Mouse (Mus musculus): ENCODE measurements around the gene Gm21830. TPM values are rescaled to one million over a fixed set of nuclear protein-coding genes. Genes with fewer than 3 reads are reported as not detected.

Gm21830 gene
- total and polyA plus RNA-seq, 3 experiments = not detected

DNA sequence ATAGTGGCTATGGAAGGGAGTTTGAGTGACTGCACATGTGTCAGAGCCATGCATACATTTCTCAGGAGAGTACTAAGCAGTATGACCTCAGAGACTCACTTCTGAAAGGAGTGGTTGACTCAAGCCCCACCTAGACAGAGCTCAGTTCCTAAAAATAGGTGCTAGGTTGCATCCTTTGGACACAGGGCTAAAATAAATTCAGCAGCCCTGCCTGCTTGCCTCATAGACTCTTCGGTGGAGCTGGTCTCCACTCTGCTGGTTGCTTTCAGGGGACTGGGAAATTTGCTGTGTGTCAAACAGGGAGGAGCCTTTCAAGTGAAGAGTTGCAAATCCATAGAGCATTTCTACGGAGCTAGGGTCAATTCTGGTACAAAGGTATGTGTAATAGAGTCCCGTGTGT, 32.3 kb downstream of the Gm21830 start, which contains the start of gene Xirp2:
TSS of gene Xirp2 (plus strand) at position 223 of the 400 bp plus-strand sequence.
- Histone ChIP-seq H3K4me3 (ENCODE audit: control insufficient read depth in 1 of 2, insufficient read depth in 1 of 2, low read depth in 2 of 2, low read length in 2 of 2) (no peak within 1 kb of the TSS), H3K4me1 (ENCODE audit: control insufficient read depth in 1 of 2, insufficient read depth in 2 of 2, low read length in 2 of 2) (no peaks in the 10 kb centered on the region)

DNA sequence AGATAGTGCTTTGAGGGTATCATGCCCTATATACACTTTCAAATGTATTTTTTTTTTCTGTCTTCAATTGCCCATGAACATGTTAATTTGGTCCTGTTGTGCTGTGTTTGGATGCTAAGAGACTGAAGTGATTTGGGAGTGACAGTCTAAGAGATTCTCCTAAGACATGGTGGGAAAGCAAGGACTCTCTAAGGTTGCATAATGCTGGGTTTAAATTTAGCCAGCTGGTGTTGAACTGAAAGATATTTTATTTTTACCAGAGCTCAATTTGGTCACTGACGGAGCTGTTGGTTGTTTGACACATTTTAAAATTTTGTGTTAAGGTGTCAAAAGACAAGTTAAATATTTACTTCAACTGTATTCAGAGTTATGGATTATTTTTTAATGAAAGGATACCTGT, 33.2 kb downstream of the Gm21830 start:
- no peak for DNase-seq (ENCODE audit: low read depth, low spot score)
- Histone ChIP-seq H3K27ac (ENCODE audit: control insufficient read depth, low read depth, low read length) (no peak overlapping the region), H3K79me2 (ENCODE audit: control insufficient read depth, insufficient read depth, low read length, poor library complexity) (no peaks in the 10 kb centered on the region), H3K4me3 (ENCODE audit: control insufficient read depth in 1 of 2, insufficient read depth in 1 of 2, low read depth in 2 of 2, low read length in 2 of 2) (no peak overlapping the region), H3K9ac (ENCODE audit: control insufficient read depth, low read depth, low read length, poor library complexity, severe bottlenecking) (no peak overlapping the region), H3K27me3 (ENCODE audit: control insufficient read depth in 1 of 2, insufficient read depth in 2 of 2, low read length in 2 of 2) (no peaks in the 10 kb centered on the region), H3K9me3 (replicated peaks; ENCODE audit: insufficient read depth, low read length) (no peaks in the 10 kb centered on the region), H3K4me1 (ENCODE audit: control insufficient read depth in 1 of 2, insufficient read depth in 2 of 2, low read length in 2 of 2) (no peaks in the 10 kb centered on the region), H3K36me3 (ENCODE audit: control insufficient read depth in 1 of 2, insufficient read depth in 2 of 2, low read length in 2 of 2) (no peaks in the 10 kb centered on the region)
- TF ChIP-seq TCF12 (IDR thresholded peaks at IDR 0.05; ENCODE audit: low read depth, low read length) (no peak), CTCF (IDR thresholded peaks at IDR 0.05 in 2 of 3, conservative IDR thresholded peaks at IDR 0.05 in 1 of 3; ENCODE audit: control insufficient read depth in 1 of 3, insufficient read depth in 1 of 3, low read depth in 2 of 3, low read length in 3 of 3, poor library complexity in 1 of 3, severe bottlenecking in 1 of 3) (no peak), E2F4 (IDR thresholded peaks at IDR 0.05; ENCODE audit: borderline replicate concordance, low read depth, low read length) (no peak), ETS1 (IDR thresholded peaks at IDR 0.05; ENCODE audit: low read depth, low read length) (no peak), RCOR1 (IDR thresholded peaks at IDR 0.05; ENCODE audit: low read depth, low read length) (no peak), NRF1 (IDR thresholded peaks at IDR 0.05; ENCODE audit: insufficient read depth, low read depth, low read length, poor library complexity, severe bottlenecking) (no peak), RAD21 (IDR thresholded peaks at IDR 0.05; ENCODE audit: low read depth, low read length) (no peak), SIN3A (IDR thresholded peaks at IDR 0.05; ENCODE audit: low read length) (no peak)

More for the DNA sequence above, 32.3 kb downstream of the Gm21830 start, which contains the start of gene Xirp2:
- no peaks in the 10 kb centered on the region for H3K79me2 ChIP-seq (ENCODE audit: control insufficient read depth, insufficient read depth, low read length, poor library complexity)
- no peak for DNase-seq (ENCODE audit: low read depth, low spot score)
- TF ChIP-seq ELF1 (IDR thresholded peaks at IDR 0.05; ENCODE audit: low read depth, low read length) (no peak), POLR2AphosphoS2 (IDR thresholded peaks at IDR 0.05; ENCODE audit: low read length) (no peak), TCF12 (IDR thresholded peaks at IDR 0.05; ENCODE audit: low read depth, low read length) (no peak), TAL1 (IDR thresholded peaks at IDR 0.05; ENCODE audit: low read length) (no peak), USF2 (IDR thresholded peaks at IDR 0.05; ENCODE audit: borderline replicate concordance in 1 of 2, insufficient read depth in 1 of 2, low read depth in 1 of 2, low read length in 2 of 2) (no peak), ZKSCAN1 (IDR thresholded peaks at IDR 0.05; ENCODE audit: low read depth, low read length) (no peak), POLR2AphosphoS5 (IDR thresholded peaks at IDR 0.05; ENCODE audit: borderline replicate concordance, low read depth, low read length) (no peak), NELFE (IDR thresholded peaks at IDR 0.05; ENCODE audit: low read depth, low read length) (no peak), BHLHE40 (IDR thresholded peaks at IDR 0.05; ENCODE audit: borderline replicate concordance, low read depth, low read length) (no peak), HCFC1 (IDR thresholded peaks at IDR 0.05; ENCODE audit: low read depth, low read length) (no peak), ZC3H11A (IDR thresholded peaks at IDR 0.05; ENCODE audit: low read depth, low read length) (no peak), EP300 (IDR thresholded peaks at IDR 0.05; ENCODE audit: low read depth in 1 of 2, low read length in 2 of 2) (no peak), MYC (IDR thresholded peaks at IDR 0.05; ENCODE audit: low read depth, low read length) (no peak), TBP (IDR thresholded peaks at IDR 0.05; ENCODE audit: low read depth, low read length) (no peak), POLR2A (IDR thresholded peaks at IDR 0.05; ENCODE audit: control insufficient read depth in 1 of 2, insufficient read depth in 1 of 2, low read depth in 1 of 2, low read length in 2 of 2, poor library complexity in 1 of 2) (no peak), UBTF (IDR thresholded peaks at IDR 0.05; ENCODE audit: borderline replicate concordance, insufficient read depth, low read depth, low read length) (no peak), KAT2A (conservative IDR thresholded peaks at IDR 0.05; ENCODE audit: low read depth, low read length) (no peak), RCOR1 (IDR thresholded peaks at IDR 0.05; ENCODE audit: low read depth, low read length) (no peak), MXI1 (IDR thresholded peaks at IDR 0.05; ENCODE audit: low read depth, low read length) (no peak), JUND (IDR thresholded peaks at IDR 0.05; ENCODE audit: low read depth, low read length) (no peak)
- H3K27ac ChIP-seq (ENCODE audit: control insufficient read depth, low read depth, low read length) = no peak within 1 kb of the TSS
- H3K27me3 ChIP-seq (ENCODE audit: control insufficient read depth in 1 of 2, insufficient read depth in 2 of 2, low read length in 2 of 2) = no peaks in the 10 kb centered on the region
- H3K9me3 ChIP-seq (replicated peaks; ENCODE audit: insufficient read depth, low read length) = no peaks in the 10 kb centered on the region
- H3K36me3 ChIP-seq (ENCODE audit: control insufficient read depth in 1 of 2, insufficient read depth in 2 of 2, low read length in 2 of 2) = no peaks in the 10 kb centered on the region
- H3K9ac ChIP-seq (ENCODE audit: control insufficient read depth, low read depth, low read length, poor library complexity, severe bottlenecking) = no peak within 1 kb of the TSS
